Mouse (Mus musculus) embryonic facial prominence, embryonic 13.5 days (tissue): ENCODE data around the gene Gpank1. TPM values are rescaled to one million over a fixed set of nuclear protein-coding genes. Genes with fewer than 3 reads are reported as not detected.

Experiments
- ATAC-seq: fragments of 200-750 bp; cut with Nextera tagmentation; 2 replicates; pipeline ENCODE4 v1.8.0; 2017; ENCODE audit warnings: low read depth; ENCODE audit not compliant: insufficient number of reproducible peaks, insufficient read depth, low FRiP score, low TSS enrichment
- H3K27ac ChIP-seq: fragments of 300-500 bp; sonication (generic); 2 replicates; pipeline ENCODE4 v1.5.1; 2015; ENCODE audit warnings: moderate library complexity, mild to moderate bottlenecking, inconsistent platforms
- H3K27me3 ChIP-seq: fragments of 300-500 bp; sonication (generic); 2 replicates; pipeline ENCODE4 v1.6.1; 2015; ENCODE audit warnings: mild to moderate bottlenecking, inconsistent platforms
- H3K36me3 ChIP-seq: fragments of 300-500 bp; sonication (generic); 2 replicates; pipeline ENCODE4 v1.6.1; 2015; ENCODE audit warnings: mild to moderate bottlenecking, inconsistent platforms
- H3K4me1 ChIP-seq: fragments of 300-500 bp; sonication (generic); 2 replicates; pipeline ENCODE4 v1.6.1; 2015; ENCODE audit warnings: inconsistent platforms
- H3K4me2 ChIP-seq: fragments of 300-500 bp; sonication (generic); 2 replicates; pipeline ENCODE4 v1.6.1; 2015; ENCODE audit warnings: moderate library complexity, mild to moderate bottlenecking, inconsistent platforms
- H3K4me3 ChIP-seq: fragments of 300-500 bp; sonication (generic); 2 replicates; pipeline ENCODE4 v1.5.1; 2015; ENCODE audit warnings: mild to moderate bottlenecking, inconsistent platforms
- H3K9ac ChIP-seq: fragments of 300-500 bp; sonication (generic); 2 replicates; pipeline ENCODE4 v1.6.1; 2015; ENCODE audit warnings: mild to moderate bottlenecking, inconsistent platforms
- H3K9me3 ChIP-seq: fragments of 300-500 bp; sonication (generic); 2 replicates; pipeline ENCODE4 v1.6.1; 2016; ENCODE audit warnings: inconsistent platforms
- WGBS: fragments of 180-500 bp; shearing (Covaris S2); methylation state at CpG from one replicate; pipeline ENCODE4 v1.1.7; 2015; ENCODE audit warnings: mixed read lengths; 5-methylcytosine and 5-hydroxymethylcytosine counted together
- polyA plus RNA-seq: library from polyadenylated mRNA; unstranded; fragments of >200 nt; fragmentation: Nextera tagmentation; extraction: Ambion mirVana; gene quantifications from 2 replicates; pipeline ENCODE4 v1.2.1, GENCODE M21; 2015

Gene Gpank1
- 21.1 and 24.1 TPM in 2 replicates for polyA plus RNA-seq

GRCm38 (mm10) chr17:35121143-35121799, at the start of gene Gpank1:
Gene Gpank1 (plus strand): TSS chr17:35121455.
- peaks cover 46% of the 10 kb centered on the region for H3K36me3 ChIP-seq
- H3K27me3 ChIP-seq, result no peaks in the 10 kb centered on the region
- WGBS, result under 1% methylated on average over 50 of the region's 50 CpGs
- ATAC-seq, result peak; percentile 89
- H3K4me3 ChIP-seq, result peak within 1 kb of the TSS; percentile 94
- H3K9ac ChIP-seq, result peak within 1 kb of the TSS; percentile 95
- H3K4me1 ChIP-seq, result peaks cover 26% of the 10 kb centered on the region
- H3K27ac ChIP-seq, result peak within 1 kb of the TSS; percentile 93
- H3K4me2 ChIP-seq, result peak within 1 kb of the TSS; percentile 94
- H3K9me3 ChIP-seq, result no peaks in the 10 kb centered on the region

GRCm38 (mm10) chr17:35074097-35074496, 47.2 kb upstream of the Gpank1 start:
- H3K4me3 ChIP-seq, result no peak overlapping the region
- H3K36me3 ChIP-seq, result no peaks in the 10 kb centered on the region
- no peak overlapping the region for H3K4me2 ChIP-seq
- H3K4me1 ChIP-seq, result peaks cover 32% of the 10 kb centered on the region
- H3K9me3 ChIP-seq, result no peaks in the 10 kb centered on the region
- WGBS, result 41% methylated on average over 17 of the region's 17 CpGs
- no peak overlapping the region for H3K27ac ChIP-seq
- H3K27me3 ChIP-seq, result peaks cover 13% of the 10 kb centered on the region
- ATAC-seq, result no peak
- no peak overlapping the region for H3K9ac ChIP-seq

- Histone ChIP-seq H3K9me3 (no peaks in the 10 kb centered on the region), H3K27me3 (peaks cover 16% of the 10 kb centered on the region), H3K4me3 (peak within 1 kb of the TSS; percentile 20; the same call in 1 of the 2 replicates), H3K27ac (peak within 1 kb of the TSS; percentile 55; the same call in 1 of the 2 replicates), H3K9ac (no peak within 1 kb of the TSS; the same call in 1 of the 2 replicates), H3K36me3 (no peaks in the 10 kb centered on the region), H3K4me2 (peak within 1 kb of the TSS; percentile 45), H3K4me1 (peaks cover 32% of the 10 kb centered on the region)
- 5% methylated on average over 10 of the region's 10 CpGs for WGBS
- no peak for ATAC-seq
Observed at GRCm38 (mm10) chr17:35076507-35077176, 44.6 kb upstream of the Gpank1 start, which contains the start of gene Ly6g6e. Gene Ly6g6e (plus strand): TSS chr17:35076902.

GRCm38 (mm10) chr17:35077285-35077684, 44.0 kb upstream of the Gpank1 start:
- Histone ChIP-seq H3K36me3 (no peaks in the 10 kb centered on the region), H3K4me2 (peak overlapping the region; percentile 45), H3K9ac (no peak overlapping the region), H3K9me3 (no peaks in the 10 kb centered on the region), H3K4me1 (peaks cover 32% of the 10 kb centered on the region), H3K4me3 (0 out of 2 replicates have a peak overlapping the region, but pooled peaks have one; percentile 20), H3K27ac (peak overlapping the region; percentile 55; the same call in 1 of the 2 replicates), H3K27me3 (peaks cover 16% of the 10 kb centered on the region)
- no peak for ATAC-seq
- 33% methylated on average over 2 of the region's 2 CpGs for WGBS

GRCm38 (mm10) chr17:35077786-35078233, 43.4 kb upstream of the Gpank1 start, which contains the start of gene Ly6g6d:
Gene Ly6g6d (minus strand): TSS chr17:35078065.
- Histone ChIP-seq H3K27me3 (peaks cover 16% of the 10 kb centered on the region), H3K4me1 (peaks cover 32% of the 10 kb centered on the region), H3K4me2 (peak within 1 kb of the TSS; percentile 45), H3K4me3 (peak within 1 kb of the TSS; percentile 20; the same call in 1 of the 2 replicates), H3K9me3 (no peaks in the 10 kb centered on the region), H3K9ac (no peak within 1 kb of the TSS; the same call in 1 of the 2 replicates), H3K27ac (peak within 1 kb of the TSS; percentile 55; the same call in 1 of the 2 replicates), H3K36me3 (no peaks in the 10 kb centered on the region)
- 10% methylated on average over 14 of the region's 14 CpGs for WGBS
- ATAC-seq, result no peak

- Histone ChIP-seq H3K36me3 (no peaks in the 10 kb centered on the region), H3K9me3 (no peaks in the 10 kb centered on the region), H3K9ac (no peak overlapping the region), H3K4me2 (no peak overlapping the region), H3K4me1 (peaks cover 26% of the 10 kb centered on the region), H3K4me3 (no peak overlapping the region), H3K27me3 (peaks cover 16% of the 10 kb centered on the region), H3K27ac (no peak overlapping the region)
- ATAC-seq, result no peak
- 70% methylated on average over 9 of the region's 9 CpGs for WGBS
Observed at GRCm38 (mm10) chr17:35079778-35080177, 41.5 kb upstream of the Gpank1 start.

- H3K27ac ChIP-seq, result no peak overlapping the region
- WGBS, result 46% methylated on average over 6 of the region's 6 CpGs
- ATAC-seq, result no peak
- peaks cover 26% of the 10 kb centered on the region for H3K4me1 ChIP-seq
- peaks cover 16% of the 10 kb centered on the region for H3K27me3 ChIP-seq
- H3K36me3 ChIP-seq, result no peaks in the 10 kb centered on the region
- H3K4me2 ChIP-seq, result no peak overlapping the region
- H3K9me3 ChIP-seq, result no peaks in the 10 kb centered on the region
- no peak overlapping the region for H3K9ac ChIP-seq
- H3K4me3 ChIP-seq, result no peak overlapping the region
Observed at GRCm38 (mm10) chr17:35080248-35080647, 41.0 kb upstream of the Gpank1 start.

- H3K27me3 ChIP-seq, result peaks cover 16% of the 10 kb centered on the region
- no peak overlapping the region for H3K9ac ChIP-seq
- H3K4me1 ChIP-seq, result peaks cover 26% of the 10 kb centered on the region
- no peak overlapping the region for H3K4me2 ChIP-seq
- H3K36me3 ChIP-seq, result no peaks in the 10 kb centered on the region
- 65% methylated on average over 4 of the region's 4 CpGs for WGBS
- H3K9me3 ChIP-seq, result no peaks in the 10 kb centered on the region
- H3K4me3 ChIP-seq, result no peak overlapping the region
- H3K27ac ChIP-seq, result no peak overlapping the region
- ATAC-seq, result no peak
Observed at GRCm38 (mm10) chr17:35080710-35081109, 40.5 kb upstream of the Gpank1 start.

- Histone ChIP-seq H3K36me3 (no peaks in the 10 kb centered on the region), H3K4me2 (no peak overlapping the region), H3K27ac (no peak overlapping the region), H3K27me3 (peaks cover 11% of the 10 kb centered on the region), H3K4me1 (peaks cover 4% of the 10 kb centered on the region), H3K9ac (0 out of 2 replicates have a peak overlapping the region, but pooled peaks have one; percentile 11), H3K4me3 (no peak overlapping the region), H3K9me3 (no peaks in the 10 kb centered on the region)
- no peak for ATAC-seq
- WGBS, result 81% methylated on average over 16 of the region's 16 CpGs
Observed at GRCm38 (mm10) chr17:35082841-35083576, 38.2 kb upstream of the Gpank1 start.

GRCm38 (mm10) chr17:35083929-35084497, 37.2 kb upstream of the Gpank1 start:
- no peak for ATAC-seq
- WGBS, result 84% methylated on average over 3 of the region's 3 CpGs

More at GRCm38 (mm10) chr17:35083929-35084497, 37.2 kb upstream of the Gpank1 start:
- Histone ChIP-seq H3K36me3 (no peaks in the 10 kb centered on the region), H3K4me1 (no peaks in the 10 kb centered on the region), H3K4me3 (no peak overlapping the region), H3K27me3 (peaks cover 4% of the 10 kb centered on the region; the same call in 1 of the 2 replicates), H3K9ac (no peak overlapping the region), H3K4me2 (no peak overlapping the region), H3K27ac (no peak overlapping the region), H3K9me3 (no peaks in the 10 kb centered on the region)
